Mouse (Mus musculus) left cerebral cortex, postnatal 10 days (tissue): ENCODE data around the gene Dynlt1c. TPM values are rescaled to one million over a fixed set of nuclear protein-coding genes. Genes with fewer than 3 reads are reported as not detected.
"Not testable (repeated sequence)": the region's sequence is repeated elsewhere in the genome, so short reads cannot be mapped to it uniquely, and the experiment has no call there.

Experiments used
- DNase-seq, 2 experiments: peaks; one replicate each; pipeline ENCODE4 v3.0.0; 2021 to 2022; ENCODE audit warnings: low spot score in 2 of 2, mixed read lengths in 1 of 2; ENCODE audit errors: extremely low spot score in 1 of 2
- intact Hi-C: fragments of 180-260 bp; cut with DNase I; formaldehyde crosslinking; loops from one replicate; pipeline ENCODE4 v1.15.1; 2025
- total RNA-seq, 2 experiments: library from RNA; stranded (reverse); gene quantifications; 2 replicates each; pipeline ENCODE4 v1.2.3; 2021

Dynlt1c gene
- total RNA-seq, 2 experiments from 2014 or later, result 23.8 to 25.0 TPM

- intact Hi-C loops, DNase-seq: not testable (repeated sequence)
Measured at GRCm38 (mm10) chr17:6645668-6646067, 44.2 kb downstream of the Dynlt1c start.

DNA sequence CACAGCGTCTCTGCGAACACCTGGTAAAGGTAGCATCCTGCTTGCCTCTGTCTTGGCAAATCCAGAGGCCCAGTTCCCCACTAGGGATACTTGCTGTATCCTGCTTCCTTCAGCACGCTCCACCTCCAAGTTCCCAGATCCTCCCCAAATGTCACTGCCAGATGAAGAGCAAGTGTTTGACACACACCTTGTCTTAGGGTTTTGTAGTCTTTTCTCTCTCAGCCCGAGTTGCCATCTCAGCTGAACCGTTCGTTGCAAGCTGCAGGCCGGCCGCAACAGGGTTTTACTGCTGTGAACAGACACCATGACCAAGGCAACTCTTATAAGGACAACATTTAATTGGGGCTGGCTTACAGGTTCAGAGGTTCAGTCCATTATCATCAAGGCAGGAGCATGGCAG, 45.4 kb downstream of the Dynlt1c start:
- intact Hi-C loops, DNase-seq: not testable (repeated sequence)

DNA sequence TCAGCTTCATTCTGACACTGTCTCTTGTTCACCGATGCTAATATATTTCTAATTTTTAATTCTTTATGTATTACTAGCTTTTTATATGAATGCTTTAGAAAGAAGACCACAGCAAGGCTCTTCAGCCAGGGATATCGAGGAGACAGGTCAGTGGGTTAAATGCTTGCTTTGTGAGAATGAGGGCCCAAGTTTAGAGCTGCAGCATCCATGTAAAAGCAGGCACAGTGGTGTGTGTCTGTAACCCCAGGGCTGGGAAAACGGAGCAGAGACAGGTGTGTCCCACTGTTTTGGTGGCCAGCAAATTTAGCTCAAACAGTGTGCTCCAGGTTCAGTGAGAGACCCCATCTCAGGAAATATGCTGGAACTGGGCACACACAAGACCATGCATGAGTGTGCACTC, 46.0 kb downstream of the Dynlt1c start:
- intact Hi-C loops, DNase-seq: not testable (repeated sequence)

GRCm38 (mm10) chr17:6650904-6651565, 49.6 kb downstream of the Dynlt1c start:
- DNase-seq, intact Hi-C loops: not testable (repeated sequence)

GRCm38 (mm10) chr17:6653341-6653946, 52.0 kb downstream of the Dynlt1c start:
- intact Hi-C loops, result not testable (repeated sequence)

GRCm38 (mm10) chr17:6655087-6655511, 53.6 kb downstream of the Dynlt1c start:
- DNase-seq, result peak; percentile 76 to 86
- intact Hi-C loops, result not testable (repeated sequence)

More at GRCm38 (mm10) chr17:6653341-6653946, 52.0 kb downstream of the Dynlt1c start:
- DNase-seq, result not testable (repeated sequence)

DNA sequence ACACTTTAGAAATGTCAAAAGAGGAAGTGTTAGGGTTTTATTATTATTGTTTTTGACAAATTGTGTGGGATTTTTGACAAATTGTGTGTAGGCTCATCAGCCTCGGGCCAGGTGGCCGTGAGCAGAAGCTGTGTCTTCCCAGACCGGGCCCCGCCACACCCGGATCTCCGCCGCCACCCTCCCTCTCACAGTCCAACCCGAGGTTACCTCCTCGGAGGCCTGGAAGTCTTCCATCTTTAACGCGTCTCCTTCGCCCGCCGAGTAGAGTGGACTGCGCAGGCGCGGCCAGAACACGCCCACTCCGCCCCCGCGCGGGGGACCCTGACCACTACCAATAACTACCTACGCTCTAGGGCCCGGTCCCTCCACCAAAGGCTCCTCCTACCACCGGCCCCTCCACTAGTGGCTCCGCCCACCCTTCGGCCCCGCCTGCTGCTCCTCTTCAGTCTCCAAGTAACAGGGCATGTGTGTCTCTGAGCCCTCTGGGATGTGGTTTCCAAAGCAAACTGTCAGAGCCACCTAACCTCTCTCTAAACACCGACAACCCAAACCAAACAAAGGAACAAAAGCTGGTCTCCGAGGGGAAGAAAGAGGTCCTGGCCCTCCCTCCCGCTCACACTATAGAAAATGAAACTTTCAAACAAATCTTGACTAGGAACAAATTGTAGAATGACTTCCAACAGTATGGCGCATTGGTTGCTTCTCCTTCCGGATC, 54.3 kb downstream of the Dynlt1c start, which contains the start of gene Dynlt1f:
Dynlt1f (minus strand) TSS at position 334 of the 715 bp plus-strand sequence.
- DNase-seq, result peak; percentile 53 to 61
- intact Hi-C loops, result not testable (repeated sequence)

- intact Hi-C loops, DNase-seq: not testable (repeated sequence)
Measured at GRCm38 (mm10) chr17:6656471-6656870, 55.0 kb downstream of the Dynlt1c start.

- DNase-seq, intact Hi-C loops: not testable (repeated sequence)
Measured at GRCm38 (mm10) chr17:6658801-6659200, 57.3 kb downstream of the Dynlt1c start, which contains the start of gene Sytl3. Gene Sytl3, plus strand, starts transcription at chr17:6659093.

Other genes with a start within 250 kb of the Dynlt1c start
- 100 to 1,000 TPM; 258 to 295 TPM for gene Dynlt1b, start 171.6 kb upstream of the Dynlt1c start, total RNA-seq
- 100 to 1,000 TPM; 199 to 208 TPM for gene Dynlt1f, start 54.2 kb downstream of the Dynlt1c start, total RNA-seq
- under 1 TPM; 0.49 to 0.81 TPM for gene Sytl3, start 57.4 kb downstream of the Dynlt1c start, total RNA-seq
- 10 to 100 TPM; 23.8 to 39.2 TPM for gene Ezr, start 181.1 kb downstream of the Dynlt1c start, total RNA-seq